Mouse (Mus musculus) bone marrow, adult 2 months (tissue): ENCODE results near the gene 1700029F12Rik. TPM values are rescaled to one million over a fixed set of nuclear protein-coding genes. Genes with fewer than 3 reads are reported as not detected.

Experiments used
- H3K27ac ChIP-seq: fragments of 200-500 bp; 2 replicates; pipeline ENCODE4 v1.5.1; 2012; ENCODE audit warnings: low read depth, mild to moderate bottlenecking, control low read depth, inconsistent platforms, low read length; ENCODE audit not compliant: control insufficient read depth, poor library complexity, insufficient read depth
- H3K4me1 ChIP-seq: fragments of 200-500 bp; 2 replicates; pipeline ENCODE4 v1.6.1; 2011; ENCODE audit warnings: low read length; ENCODE audit not compliant: control insufficient read depth, insufficient read depth
- H3K4me3 ChIP-seq: fragments of 200-500 bp; replicated peaks from 2 replicates; pipeline ENCODE3; 2011; ENCODE audit warnings: mild to moderate bottlenecking, low read depth, low read length, control low read depth; ENCODE audit not compliant: control insufficient read depth
- CTCF ChIP-seq: fragments of 200-500 bp; IDR thresholded peaks from 2 replicates; pipeline ENCODE4 v1.5.1; 2011; ENCODE audit warnings: low read length, control low read depth; ENCODE audit not compliant: control insufficient read depth, insufficient read depth
- POLR2A ChIP-seq: fragments of 200-500 bp; IDR thresholded peaks from 2 replicates; pipeline ENCODE4 v1.6.1; 2011; ENCODE audit warnings: low read depth, mild to moderate bottlenecking, control low read depth, low read length, borderline replicate concordance; ENCODE audit not compliant: control insufficient read depth
- WGBS: fragments of 180-500 bp; shearing (Covaris S2); methylation state at CpG from one replicate; pipeline ENCODE4 v1.1.7; 2018; 5-methylcytosine and 5-hydroxymethylcytosine counted together
- polyA plus RNA-seq: library from polyadenylated mRNA; stranded (reverse); fragments of >200 nt; gene quantifications from 2 replicates; pipeline ENCODE4 v1.2.4, GENCODE M21; 2011; ENCODE audit warnings: low replicate concordance; ENCODE audit not compliant: missing spikeins, insufficient read depth, insufficient read length

1700029F12Rik gene
- polyA plus RNA-seq, 1 experiment, result not detected

DNA sequence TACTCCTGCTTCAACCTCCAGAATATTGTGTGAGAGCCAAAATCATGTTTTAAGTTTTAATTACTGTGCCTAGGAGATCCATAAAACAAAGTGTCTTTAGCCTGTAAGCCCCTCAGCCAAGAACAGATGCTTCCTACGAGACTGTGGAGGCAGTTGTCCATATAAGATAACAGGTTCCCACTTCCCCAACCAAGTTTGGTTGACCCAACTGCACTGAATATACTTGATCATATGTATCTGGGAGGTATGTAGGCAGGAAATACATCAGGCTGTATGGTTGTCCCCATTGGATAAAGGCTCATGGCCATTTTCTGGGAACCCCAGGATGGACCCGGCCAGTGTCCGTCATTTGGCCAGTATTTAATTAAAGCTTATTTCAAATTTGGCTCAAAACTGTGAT is 44.1 kb downstream of the 1700029F12Rik start:
- TF ChIP-seq POLR2A (no peak), CTCF (no peak)
- Histone ChIP-seq H3K4me3 (no peak overlapping the region), H3K4me1 (no peaks in the 10 kb centered on the region; the same call in 1 of the 2 replicates), H3K27ac (no peak overlapping the region)
- 53% methylated on average over 3 of the region's 3 CpGs for WGBS

DNA sequence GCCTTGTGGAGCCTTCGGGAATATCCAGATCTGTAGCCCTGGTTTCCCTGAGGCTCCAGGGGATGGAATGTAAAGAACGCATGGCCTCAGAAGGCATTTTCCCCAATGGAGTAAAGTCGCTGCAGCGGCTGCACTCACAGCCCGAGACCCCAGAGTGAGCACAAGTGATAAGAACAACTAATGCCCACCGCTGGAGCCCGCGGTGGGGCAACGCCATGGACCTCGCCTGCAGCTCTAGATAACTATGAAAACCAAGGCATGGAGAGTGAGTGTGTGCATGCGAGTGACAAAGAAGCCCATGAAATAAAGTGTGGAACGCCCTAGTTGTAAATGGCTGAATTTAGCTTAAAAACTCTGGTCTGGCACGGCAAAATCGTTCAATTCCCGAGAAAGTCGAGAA is 45.0 kb downstream of the 1700029F12Rik start:
- H3K4me1 ChIP-seq, result no peaks in the 10 kb centered on the region; the same call in 1 of the 2 replicates
- H3K27ac ChIP-seq, result no peak overlapping the region
- 89% methylated on average over 16 of the region's 16 CpGs for WGBS
- no peak overlapping the region for H3K4me3 ChIP-seq
- TF ChIP-seq POLR2A, result no peak
- TF ChIP-seq CTCF, result no peak

DNA sequence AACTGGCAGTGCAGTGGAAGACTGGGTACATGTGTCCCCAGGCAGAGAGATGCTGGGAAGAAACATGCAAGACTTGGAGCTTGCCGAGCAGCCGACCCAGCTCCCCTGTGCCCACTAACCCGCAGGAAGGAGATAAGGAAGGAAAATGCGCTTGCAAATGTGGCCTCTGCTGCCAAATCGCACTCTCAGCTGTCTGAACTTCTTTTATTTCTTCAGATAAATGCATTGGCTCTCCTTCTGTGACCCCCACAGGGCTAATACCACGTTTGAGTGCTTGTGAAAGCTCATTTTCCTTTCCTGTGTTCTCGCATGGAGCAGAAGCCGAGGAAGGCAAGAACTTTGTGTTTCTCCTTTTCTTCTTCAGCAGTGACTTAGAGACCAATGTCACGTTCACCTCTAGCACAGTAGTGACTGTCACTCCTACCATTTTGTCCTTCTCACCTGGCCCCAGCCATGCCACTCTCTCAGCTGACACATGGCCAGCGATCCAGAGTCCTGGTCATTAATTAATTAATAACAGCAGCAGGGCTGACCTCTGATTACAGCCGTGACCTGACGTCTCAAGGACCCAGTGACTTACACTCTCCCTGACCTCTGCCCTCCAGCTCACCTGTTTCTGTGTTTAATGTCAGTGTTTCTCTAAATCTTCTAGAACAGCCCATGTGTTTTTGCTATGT is 48.4 kb downstream of the 1700029F12Rik start:
- TF ChIP-seq POLR2A, result no peak
- TF ChIP-seq CTCF, result no peak
- 24% methylated on average over 12 of the region's 12 CpGs for WGBS
- H3K27ac ChIP-seq, result no peak overlapping the region
- H3K4me1 ChIP-seq, result no peaks in the 10 kb centered on the region; the same call in 1 of the 2 replicates
- no peak overlapping the region for H3K4me3 ChIP-seq

DNA sequence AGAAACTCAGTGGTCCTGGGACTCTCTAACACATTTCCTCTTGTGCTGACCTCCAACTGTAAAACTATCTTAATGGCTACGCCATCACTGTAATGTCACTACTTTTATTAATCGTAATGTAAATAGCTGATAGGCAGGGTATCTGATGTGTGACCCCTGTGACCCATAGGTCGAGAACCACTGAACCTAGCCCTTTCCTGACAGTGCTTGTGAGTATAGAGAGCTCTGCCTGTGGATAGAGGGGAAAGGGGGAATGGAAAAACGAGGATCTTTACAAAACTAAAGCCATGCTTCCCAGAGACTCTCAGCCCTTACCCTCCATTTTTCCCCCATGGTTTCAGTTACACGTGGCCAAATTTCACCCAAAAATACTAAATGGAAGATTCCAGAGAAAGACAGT is 49.5 kb downstream of the 1700029F12Rik start:
- no peaks in the 10 kb centered on the region; the same call in 1 of the 2 replicates for H3K4me1 ChIP-seq
- H3K27ac ChIP-seq, result no peak overlapping the region
- WGBS, result 66% methylated on average over 5 of the region's 5 CpGs
- TF ChIP-seq CTCF (no peak), POLR2A (no peak)
- no peak overlapping the region for H3K4me3 ChIP-seq

DNA sequence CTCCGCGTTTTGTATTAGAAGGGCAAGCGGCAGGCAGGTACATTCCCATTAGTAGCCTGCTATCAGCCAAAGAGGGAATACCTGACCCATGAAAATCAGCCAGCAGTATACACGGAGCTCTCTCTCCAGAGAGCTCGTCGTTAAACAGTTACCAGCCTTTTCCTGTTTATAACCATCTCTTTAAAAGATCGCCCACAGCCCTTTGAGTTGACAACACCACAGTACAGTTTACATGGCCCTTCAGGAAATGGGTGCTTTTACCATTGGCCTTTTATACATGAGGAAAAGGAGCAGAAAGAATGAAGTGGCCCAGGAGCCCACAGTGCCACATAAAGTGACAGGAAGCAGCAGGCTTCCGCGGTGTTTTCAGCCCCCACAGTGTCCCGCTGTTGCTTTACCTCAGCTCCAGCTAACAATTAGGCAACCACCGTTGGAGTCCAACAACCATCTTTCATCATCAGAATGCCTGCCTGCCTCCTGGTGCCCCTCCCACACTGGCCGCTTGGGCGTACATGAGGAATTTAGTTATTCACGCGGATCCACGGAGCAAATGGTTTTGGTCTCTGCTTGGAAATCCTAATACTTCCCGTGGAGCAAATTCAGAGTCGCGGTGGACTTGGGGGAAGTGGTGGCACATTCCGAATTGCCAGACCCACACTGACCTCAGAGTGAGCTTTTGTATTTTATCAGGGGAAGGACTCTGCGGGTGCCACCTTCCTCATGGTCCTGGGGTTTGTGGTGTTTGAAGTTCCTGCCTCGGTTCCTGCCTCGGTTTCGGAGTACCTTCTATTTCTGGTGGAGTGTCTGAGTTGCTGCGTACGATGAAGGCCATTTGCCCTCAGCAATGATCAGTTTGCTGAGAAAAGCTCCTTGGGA is 50.7 kb downstream of the 1700029F12Rik start:
- peak overlapping the region; percentile 33; the same call in 1 of the 2 replicates for H3K27ac ChIP-seq
- H3K4me3 ChIP-seq, result peak overlapping the region; percentile 41
- no peaks in the 10 kb centered on the region; the same call in 1 of the 2 replicates for H3K4me1 ChIP-seq
- no peak for TF ChIP-seq CTCF
- TF ChIP-seq POLR2A, result no peak
- under 1% methylated on average over 26 of the region's 26 CpGs for WGBS

DNA sequence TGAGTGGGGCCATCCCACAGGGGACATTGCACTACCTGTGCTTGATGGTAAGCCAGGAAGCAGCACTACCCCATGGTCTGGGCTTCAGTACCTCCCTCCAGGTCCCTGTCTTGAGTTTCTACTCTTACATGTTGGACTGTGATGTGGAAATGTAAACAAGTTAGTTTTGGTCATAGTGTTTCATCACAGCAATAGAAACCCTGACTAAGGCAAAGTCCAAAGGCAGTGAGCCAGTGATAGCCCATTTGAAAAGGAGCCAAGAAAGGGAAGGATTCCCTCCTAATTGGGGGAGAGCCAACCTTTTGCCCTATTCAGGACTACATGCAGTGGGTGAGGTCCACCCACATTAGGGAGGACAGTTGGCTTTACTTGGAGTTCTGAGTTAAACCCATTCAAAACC is 53.6 kb downstream of the 1700029F12Rik start:
- Histone ChIP-seq H3K4me1 (no peaks in the 10 kb centered on the region; the same call in 1 of the 2 replicates), H3K4me3 (no peak overlapping the region), H3K27ac (no peak overlapping the region)
- TF ChIP-seq POLR2A, result no peak

DNA sequence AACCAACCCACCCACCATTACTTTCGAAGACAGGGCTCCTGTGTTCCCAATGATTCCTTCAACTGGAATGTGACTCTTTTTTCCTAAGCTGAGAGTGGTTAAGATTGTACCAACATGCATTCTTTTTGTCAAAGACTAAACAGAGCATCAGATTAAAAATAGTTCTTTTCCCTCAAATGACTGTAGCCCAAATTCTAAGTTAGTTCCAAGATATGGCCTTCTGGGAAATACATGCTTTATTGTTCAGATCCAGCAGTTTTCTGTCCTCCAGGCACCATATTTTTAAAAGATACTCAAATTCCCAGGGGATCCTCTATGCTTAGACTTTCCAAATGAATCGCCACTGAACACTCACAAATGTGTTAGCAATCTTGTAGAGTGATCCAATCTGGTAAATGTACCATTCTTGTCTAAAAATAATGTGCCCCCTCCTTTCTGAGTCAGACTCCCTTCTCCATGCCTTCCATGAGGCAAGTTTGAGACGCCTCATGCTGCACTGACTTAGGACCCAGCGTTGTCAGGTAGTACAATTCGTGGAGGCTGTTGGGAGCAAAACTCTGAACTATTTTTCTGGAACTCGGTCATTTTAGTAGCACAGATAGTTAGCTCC is 57.1 kb downstream of the 1700029F12Rik start:
- TF ChIP-seq CTCF (no peak), POLR2A (no peak)
- WGBS, result 84% methylated on average over 6 of the region's 6 CpGs
- no peaks in the 10 kb centered on the region for H3K4me1 ChIP-seq
- H3K4me3 ChIP-seq, result no peak overlapping the region
- H3K27ac ChIP-seq, result no peak overlapping the region

DNA sequence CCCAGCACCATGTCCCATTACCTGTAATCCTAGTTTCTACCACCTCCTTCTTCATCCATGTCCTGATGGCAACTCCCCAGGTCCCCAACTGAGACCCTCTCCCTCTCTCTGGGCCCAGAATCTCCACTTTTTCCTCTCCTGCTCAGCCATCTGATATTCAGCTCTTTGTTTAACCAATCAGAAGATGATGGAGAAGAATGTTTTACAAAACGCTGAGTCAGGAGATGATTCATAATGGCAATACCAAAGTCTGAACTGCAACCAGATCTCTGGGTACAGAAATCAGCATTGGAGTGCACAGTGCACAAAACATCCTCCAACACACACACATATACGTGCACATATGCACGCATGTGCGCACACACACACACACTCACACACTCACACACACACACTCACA is 60.8 kb downstream of the 1700029F12Rik start:
- WGBS, result 84% methylated on average over 4 of the region's 4 CpGs
- TF ChIP-seq CTCF, result no peak
- H3K4me1 ChIP-seq, result no peaks in the 10 kb centered on the region
- H3K4me3 ChIP-seq, result no peak overlapping the region
- no peak overlapping the region for H3K27ac ChIP-seq

Other genes starting within 250 kb of the 1700029F12Rik start
- gene Gcnt4, start 109.7 kb downstream of the 1700029F12Rik start, polyA plus RNA-seq, result 0.30 TPM in 1 of 2 replicates, not detected in the other
- 0.22 and 1.4 TPM in 2 replicates for gene Fam169a, start 32.9 kb upstream of the 1700029F12Rik start, polyA plus RNA-seq
- 60.8 and 160 TPM in 2 replicates for gene Gm6169, start 64.9 kb upstream of the 1700029F12Rik start, polyA plus RNA-seq
- 9.1 and 15.5 TPM in 2 replicates for gene Gfm2, start 103.6 kb upstream of the 1700029F12Rik start, polyA plus RNA-seq
- gene Nsa2, start 103.6 kb upstream of the 1700029F12Rik start, polyA plus RNA-seq, result 76.1 and 142 TPM in 2 replicates
- 16.7 and 35.7 TPM in 2 replicates for gene Hexb, start 164.0 kb upstream of the 1700029F12Rik start, polyA plus RNA-seq
- gene Enc1, start 206.7 kb upstream of the 1700029F12Rik start, polyA plus RNA-seq, result 0.54 and 6.5 TPM in 2 replicates